Mouse (Mus musculus) layer of hippocampus, adult 8-10 months (tissue): ENCODE measurements around the gene Rab17. TPM values are rescaled to one million over a fixed set of nuclear protein-coding genes. Genes with fewer than 3 reads are reported as not detected.

Source experiments
- DNase-seq, 2 experiments: peaks; one replicate each; pipeline ENCODE4 v3.0.0; 2022; ENCODE audit warnings: low spot score in 2 of 2
- total RNA-seq, 4 experiments: library from RNA; stranded (reverse); gene quantifications; 2 replicates each; pipeline ENCODE4 v1.2.4; 2022

Rab17 gene
- total RNA-seq, 4 experiments from 2014 or later, result not detected

- no peak for DNase-seq
Measured at GRCm38 (mm10) chr1:90936990-90937389, 32.5 kb downstream of the Rab17 start.

GRCm38 (mm10) chr1:90933001-90933400 lies 36.5 kb downstream of the Rab17 start:
- DNase-seq, result peak; percentile 21

GRCm38 (mm10) chr1:90928575-90928934 lies 40.9 kb downstream of the Rab17 start:
- peak; percentile 66 to 89 for DNase-seq

- no peak for DNase-seq
Measured at GRCm38 (mm10) chr1:90927929-90928574, 41.4 kb downstream of the Rab17 start.

- no peak for DNase-seq
Measured at GRCm38 (mm10) chr1:90927308-90927707, 42.2 kb downstream of the Rab17 start.

GRCm38 (mm10) chr1:90926030-90926429 lies 43.4 kb downstream of the Rab17 start:
- DNase-seq, result no peak

GRCm38 (mm10) chr1:90921687-90922086 lies 47.8 kb downstream of the Rab17 start:
- no peak for DNase-seq

GRCm38 (mm10) chr1:90917509-90917908 lies 52.0 kb downstream of the Rab17 start:
- DNase-seq, result no peak

- DNase-seq, result no peak
Measured at GRCm38 (mm10) chr1:90914948-90915569, 54.4 kb downstream of the Rab17 start, which contains the start of gene Mlph. Gene Mlph, plus strand, starts transcription at chr1:90915085.

GRCm38 (mm10) chr1:90913231-90913630 lies 56.2 kb downstream of the Rab17 start:
- DNase-seq, result no peak

GRCm38 (mm10) chr1:90909631-90910152 lies 59.8 kb downstream of the Rab17 start:
- no peak for DNase-seq

GRCm38 (mm10) chr1:90909161-90909560 lies 60.3 kb downstream of the Rab17 start:
- DNase-seq, result no peak

Other genes starting within 250 kb of the Rab17 start
- 1 to 10 TPM; 3.1 to 5.4 (median 4.3) TPM for gene Col6a3, start 125.7 kb downstream of the Rab17 start, total RNA-seq
- 1 to 10 TPM; 1.6 to 5.2 (median 3.5) TPM for gene Mlph, start 54.6 kb downstream of the Rab17 start, total RNA-seq
- gene Prlh, start 16.6 kb downstream of the Rab17 start, total RNA-seq, result not detected
- 10 to 100 TPM; 66.2 to 83.0 (median 73.9) TPM for gene Lrrfip1, start 29.1 kb upstream of the Rab17 start, total RNA-seq
- gene Rbm44, start 175.4 kb upstream of the Rab17 start, total RNA-seq, result under 1 TPM in 1 of 4 experiments, not detected in 3; 0.23 TPM
- gene Ramp1, start 210.2 kb upstream of the Rab17 start, total RNA-seq, result 10 to 100 TPM; 55.1 to 62.5 (median 56.6) TPM